Mouse (Mus musculus): Measurements from ENCODE around the gene Il1rapl1. TPM values are rescaled to one million over a fixed set of nuclear protein-coding genes. Genes with fewer than 3 reads are reported as not detected.

The Il1rapl1 gene
- polyA plus RNA-seq (2015; fragmentation: Nextera tagmentation; extraction: Ambion mirVana) = 0.14 and 0.32 TPM in 2 replicates

GRCm38 (mm10) chrX:88115609-88116073 lies at the start of gene Il1rapl1:
Il1rapl1 (minus strand) TSS chrX:88115645.

